Mouse (Mus musculus) spleen, postnatal 0 days (tissue): ENCODE measurements around the gene A530016L24Rik. TPM values are rescaled to one million over a fixed set of nuclear protein-coding genes. Genes with fewer than 3 reads are reported as not detected.

Source experiments
- polyA plus RNA-seq: library from polyadenylated mRNA; unstranded; fragments of >200 nt; fragmentation: Nextera tagmentation; extraction: Ambion mirVana; gene quantifications from 2 replicates; pipeline ENCODE4 v1.2.1, GENCODE M21; 2015

The A530016L24Rik gene
- 0.19 TPM in 1 of 2 replicates, not detected in the other for polyA plus RNA-seq

GRCm38 (mm10) chr12:112489134-112489533 is at the start of gene A530016L24Rik:
TSS of gene A530016L24Rik (plus strand) at chr12:112489448.

GRCm38 (mm10) chr12:112516697-112517337 is 27.6 kb downstream of the A530016L24Rik start, which contains the start of gene Tmem179:
TSS of gene Tmem179 (minus strand) at chr12:112516747.

Other genes starting within 250 kb of the A530016L24Rik start
- gene Tmem179, start 27.3 kb downstream of the A530016L24Rik start, polyA plus RNA-seq: 0.07 TPM in 1 of 2 replicates, not detected in the other
- 4.6 and 5.2 TPM in 2 replicates for gene Inf2, start 99.3 kb downstream of the A530016L24Rik start, polyA plus RNA-seq
- 16.2 and 20.9 TPM in 2 replicates for gene Adssl1, start 130.6 kb downstream of the A530016L24Rik start, polyA plus RNA-seq
- 169 and 179 TPM in 2 replicates for gene Siva1, start 155.2 kb downstream of the A530016L24Rik start, polyA plus RNA-seq
- gene Akt1, start 185.4 kb downstream of the A530016L24Rik start, polyA plus RNA-seq: 38.2 and 46.3 TPM in 2 replicates
- 2.5 and 3.3 TPM in 2 replicates for gene Zbtb42, start 189.4 kb downstream of the A530016L24Rik start, polyA plus RNA-seq
- 2.0 and 2.6 TPM in 2 replicates for gene Cep170b, start 231.0 kb downstream of the A530016L24Rik start, polyA plus RNA-seq